Mouse (Mus musculus): ENCODE measurements at regions not wholly inside any gene's neighbourhood (a gene's known extent, or its start where the extent isn't known, plus 50 kb on each side); places are given as distances from the start of the nearest gene placed in this dataset.
"Not testable (repeated sequence)": the region's sequence is repeated elsewhere in the genome, so short reads cannot be mapped to it uniquely, and the experiment has no call there.

DNA sequence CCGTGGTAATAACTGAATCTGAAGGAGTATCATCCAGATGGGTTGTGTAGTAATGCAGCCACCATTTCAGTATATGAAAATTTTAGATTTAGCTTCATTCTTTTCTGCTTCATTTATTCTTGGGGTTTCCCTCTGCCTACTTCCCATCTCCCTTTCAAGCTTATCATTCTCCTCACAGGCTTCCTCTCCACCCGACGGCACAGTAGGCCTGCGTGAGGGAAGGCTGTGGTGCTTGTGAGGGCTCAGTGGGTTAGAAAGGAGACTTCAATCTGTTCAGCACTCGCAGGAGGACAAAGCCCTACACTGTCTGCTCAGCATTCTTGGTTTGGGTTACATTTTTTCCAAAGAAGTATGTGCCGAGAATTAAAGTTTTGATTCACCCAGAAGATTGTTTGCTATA lies 493.0 kb upstream of the Olfr1507 start:
- TF ChIP-seq CTCF, POLR2A (IDR thresholded peaks at IDR 0.05; ENCODE audit: insufficient read depth, low read depth, low read length): not testable (repeated sequence)

Measured in olfactory bulb, adult 2 months (tissue).